Mouse (Mus musculus): ENCODE measurements around the gene Gse1.
A peak's percentile ranks its signal among the peaks of the same experiment; 100 is the strongest.

Gene Gse1

GRCm38 (mm10) chr8:120493508-120494464, 265.5 kb downstream of the Gse1 start:
- no peak for DNase-seq (ENCODE audit: low read depth, low spot score)

- no peak for DNase-seq (ENCODE audit: low read depth, low spot score)
Observed at GRCm38 (mm10) chr8:120494903-120495302, 266.6 kb downstream of the Gse1 start.

DNA sequence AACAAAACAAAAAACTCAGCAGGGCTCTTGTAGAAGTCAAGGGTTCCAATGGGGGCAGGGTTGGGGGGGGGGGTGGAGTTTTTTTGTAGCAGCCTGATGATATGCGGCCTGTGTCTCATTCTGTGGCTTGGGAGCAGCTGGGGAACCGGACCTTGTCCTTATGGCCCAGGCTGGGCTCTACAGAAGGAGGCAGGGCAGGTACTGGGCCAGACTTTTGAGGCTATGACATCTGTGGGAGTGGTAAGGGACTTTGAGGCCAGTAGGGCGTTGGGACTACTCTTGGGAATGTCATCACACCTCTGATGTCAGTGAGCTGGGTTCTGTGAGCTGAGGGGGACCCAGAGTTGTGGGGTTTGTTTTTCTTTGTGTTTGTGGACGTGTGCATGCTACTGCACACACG, 267.2 kb downstream of the Gse1 start:
- no peak for DNase-seq (ENCODE audit: low read depth, low spot score)

GRCm38 (mm10) chr8:120496478-120496877, 268.2 kb downstream of the Gse1 start:
- DNase-seq (ENCODE audit: low read depth, low spot score): no peak

GRCm38 (mm10) chr8:120497503-120497946, 269.3 kb downstream of the Gse1 start:
- DNase-seq (ENCODE audit: low read depth, low spot score): no peak

DNA sequence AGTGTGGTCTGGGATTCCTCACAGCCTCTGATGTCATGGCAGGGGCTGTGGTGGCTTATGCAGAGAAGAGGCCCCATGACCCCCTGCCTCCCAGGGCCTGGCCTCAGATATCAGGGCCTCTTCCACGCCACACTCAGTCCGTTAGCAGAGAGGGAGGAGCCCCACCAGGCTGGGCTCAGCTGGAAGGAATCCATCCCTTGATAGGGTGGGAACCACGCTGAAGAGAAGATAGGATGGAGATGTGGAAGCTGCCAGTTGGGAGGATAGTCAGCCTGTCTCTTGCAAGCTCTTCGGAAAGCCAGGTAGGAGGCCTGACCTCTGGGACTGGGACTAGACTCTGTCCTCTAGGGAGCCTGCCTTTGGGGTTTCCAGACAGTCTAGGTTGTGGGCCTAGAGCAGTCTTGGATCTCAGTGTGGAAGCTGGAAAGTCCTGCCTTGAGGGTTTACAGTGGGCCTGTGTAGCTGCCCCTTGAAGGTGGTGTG, 270.1 kb downstream of the Gse1 start:
- no peak for DNase-seq (ENCODE audit: low read depth, low spot score)

DNA sequence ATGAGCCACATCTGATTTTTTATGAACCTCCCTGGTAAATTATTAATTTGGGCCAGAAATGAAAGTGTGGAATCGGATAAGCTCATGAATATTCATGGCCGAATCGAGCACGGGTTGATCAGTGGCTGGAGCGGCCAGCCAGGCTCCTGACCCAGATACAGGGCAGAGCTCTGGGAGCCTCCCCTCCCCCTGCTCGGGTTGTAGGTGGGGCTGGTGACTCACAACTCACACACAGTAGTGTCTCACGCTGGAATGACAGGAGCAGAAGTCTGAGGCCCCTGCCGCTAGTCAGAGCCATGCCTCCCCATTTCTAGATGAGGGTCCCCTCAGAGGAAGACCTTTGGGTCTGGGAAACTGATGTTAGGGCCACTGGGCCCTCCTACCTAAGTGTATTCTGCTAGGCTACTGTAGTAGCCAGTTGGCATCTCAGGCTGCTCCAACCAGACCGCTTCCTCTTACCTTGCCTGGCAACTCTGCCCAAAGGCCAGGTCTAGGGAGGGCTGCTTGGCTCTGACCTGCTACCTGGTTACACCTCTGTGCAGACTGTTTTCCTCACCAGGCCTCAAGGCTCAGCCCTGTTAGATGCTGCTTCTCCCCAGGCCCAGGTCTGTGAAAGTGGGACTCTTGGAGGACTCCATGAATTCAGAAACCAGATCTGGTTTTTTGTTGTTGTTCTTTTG, 270.8 kb downstream of the Gse1 start:
- DNase-seq (ENCODE audit: low read depth, low spot score): no peak

DNA sequence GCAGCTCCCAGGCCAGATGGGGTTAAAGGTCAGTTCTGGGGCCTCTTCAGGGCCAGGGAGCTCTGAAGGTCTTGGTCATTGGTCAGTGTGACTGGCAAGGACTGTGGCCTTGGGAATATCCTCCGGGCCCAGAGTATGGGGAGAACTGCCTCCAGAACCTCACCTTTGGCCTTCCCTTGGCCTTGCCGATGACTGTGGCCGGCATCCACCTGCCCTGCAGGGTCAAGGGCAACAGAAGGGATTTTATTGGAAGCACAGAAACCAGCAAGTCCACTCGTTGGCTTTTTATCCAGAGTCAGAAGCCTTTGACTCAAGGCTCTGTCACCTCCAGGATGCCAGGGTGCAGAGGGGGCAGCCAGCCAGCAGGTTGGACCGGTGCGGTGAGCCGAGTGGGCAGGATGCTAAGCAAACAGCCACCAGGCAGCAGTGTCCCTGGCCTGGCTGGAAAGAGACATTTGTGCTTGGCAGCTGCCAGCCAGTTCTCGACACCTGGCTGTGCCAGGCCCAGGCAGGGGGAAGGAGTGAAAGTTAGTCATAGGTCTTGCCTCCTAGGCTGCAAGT, 272.5 kb downstream of the Gse1 start:
- DNase-seq (ENCODE audit: low read depth, low spot score): no peak

DNA sequence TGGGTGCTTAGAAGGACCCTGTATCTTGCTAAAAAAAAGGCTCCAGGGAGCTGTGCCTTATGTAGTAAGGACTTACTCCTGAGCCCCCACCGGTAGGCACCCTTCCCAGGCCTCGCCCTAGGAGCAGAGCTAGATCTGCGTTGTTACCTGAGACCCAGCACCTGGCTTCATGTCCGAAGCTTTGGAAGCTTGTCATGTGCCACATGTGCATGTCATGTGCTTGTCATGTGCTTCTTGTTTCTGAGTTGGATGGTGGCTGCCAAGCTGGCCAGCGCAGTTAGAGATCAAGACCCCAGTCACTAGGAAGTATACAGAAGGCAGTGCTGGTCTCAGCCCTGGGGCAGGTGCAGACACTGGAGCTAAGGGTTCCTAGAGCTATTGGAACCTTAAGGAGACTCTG, 273.2 kb downstream of the Gse1 start:
- no peak for DNase-seq (ENCODE audit: low read depth, low spot score)

DNA sequence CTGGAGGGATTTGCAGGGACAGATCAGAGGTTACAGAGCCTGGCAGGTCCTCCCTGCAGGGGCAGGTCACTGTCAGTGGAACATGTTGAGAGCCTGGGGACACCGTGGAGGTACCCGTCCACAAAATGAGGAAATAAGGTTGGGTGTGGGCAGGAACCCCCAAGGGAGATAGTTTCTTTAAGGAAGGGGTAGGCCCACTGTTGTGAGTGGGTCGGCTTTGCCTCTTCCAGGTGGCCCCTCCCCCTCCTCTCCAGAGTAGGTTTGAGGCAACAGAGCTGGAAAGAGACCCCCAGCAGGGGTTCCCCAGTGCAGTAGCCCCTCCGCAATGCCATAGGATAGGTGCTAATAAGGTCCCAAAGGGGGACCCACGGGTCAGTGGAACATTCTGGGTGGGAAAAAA, 274.2 kb downstream of the Gse1 start:
- DNase-seq (ENCODE audit: low read depth, low spot score): no peak

DNA sequence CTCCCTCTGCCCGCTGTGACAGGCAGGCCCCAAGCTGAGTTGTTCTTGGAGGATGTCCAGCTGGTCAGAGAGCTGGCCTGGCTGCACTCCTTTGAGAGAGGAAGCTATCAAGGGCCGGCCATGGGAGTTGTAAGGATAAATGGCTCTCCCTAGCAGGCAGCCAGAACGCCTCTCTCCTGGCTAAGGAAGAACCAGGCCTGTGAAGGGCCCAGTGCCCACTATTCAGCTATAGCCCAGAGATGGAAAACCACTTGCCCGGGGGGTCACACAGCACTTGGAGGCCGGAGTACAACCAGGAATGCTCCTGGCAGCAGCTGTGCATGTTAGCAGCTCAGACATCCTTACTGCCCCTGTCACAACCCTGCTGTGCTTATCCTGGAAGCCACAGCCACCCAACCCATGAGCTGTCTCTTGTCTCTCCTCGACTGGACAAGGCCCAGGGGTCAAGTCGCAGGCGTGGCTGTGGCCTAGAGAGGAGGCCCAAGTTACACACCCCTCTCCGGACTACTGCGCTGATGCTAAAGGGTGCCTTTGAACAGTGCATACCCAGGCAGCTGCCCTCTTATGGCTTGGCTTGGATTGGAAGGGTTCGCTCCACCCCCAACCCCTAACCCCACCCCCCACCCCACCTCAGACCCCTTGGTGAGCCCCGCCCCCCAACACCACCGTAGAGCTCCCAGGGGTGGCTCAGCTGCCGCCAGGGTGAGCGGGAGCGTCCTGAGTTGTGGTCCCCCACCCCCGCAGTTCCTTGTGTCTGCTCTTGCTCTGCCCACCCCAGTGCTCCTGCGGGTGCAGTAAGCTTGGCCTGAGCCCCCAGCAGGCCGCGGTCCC, 276.2 kb downstream of the Gse1 start:
- no peak for DNase-seq (ENCODE audit: low read depth, low spot score)

GRCm38 (mm10) chr8:120505082-120505511, 276.8 kb downstream of the Gse1 start:
- DNase-seq (ENCODE audit: low read depth, low spot score): no peak

DNA sequence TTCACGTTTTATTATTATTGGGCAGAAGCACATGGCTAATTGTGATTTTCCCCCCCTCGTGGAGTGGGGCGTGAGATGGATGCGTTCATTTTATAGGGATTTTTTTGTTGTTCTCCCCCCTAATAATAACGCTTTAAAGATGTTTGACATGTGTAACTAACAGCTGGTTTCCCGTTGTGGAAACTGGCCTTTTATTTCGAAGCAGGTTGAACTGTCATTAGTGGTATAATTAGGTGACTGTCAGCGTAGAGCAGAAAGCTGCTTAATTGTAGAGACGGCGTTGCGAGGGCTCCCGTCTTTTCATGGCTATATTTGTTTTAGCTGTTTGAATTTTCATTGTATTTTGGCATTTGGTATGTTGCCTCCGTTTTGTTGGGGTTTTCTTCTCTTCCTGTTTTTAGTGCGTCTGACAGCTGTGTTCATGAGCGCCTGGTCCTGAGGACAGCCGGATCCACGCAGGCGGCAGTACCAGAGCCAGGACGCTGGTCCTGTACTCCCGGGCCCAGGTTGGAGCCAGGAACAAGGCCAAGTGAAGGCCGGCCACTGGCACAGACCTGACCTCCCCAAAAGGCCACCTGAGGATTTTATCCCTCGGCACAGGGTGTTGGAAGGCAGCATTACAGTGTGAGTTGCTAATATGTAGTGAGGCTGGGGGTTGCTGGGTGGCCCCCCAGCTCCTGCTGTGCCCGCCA, 277.5 kb downstream of the Gse1 start:
- no peak for DNase-seq (ENCODE audit: low read depth, low spot score)

DNA sequence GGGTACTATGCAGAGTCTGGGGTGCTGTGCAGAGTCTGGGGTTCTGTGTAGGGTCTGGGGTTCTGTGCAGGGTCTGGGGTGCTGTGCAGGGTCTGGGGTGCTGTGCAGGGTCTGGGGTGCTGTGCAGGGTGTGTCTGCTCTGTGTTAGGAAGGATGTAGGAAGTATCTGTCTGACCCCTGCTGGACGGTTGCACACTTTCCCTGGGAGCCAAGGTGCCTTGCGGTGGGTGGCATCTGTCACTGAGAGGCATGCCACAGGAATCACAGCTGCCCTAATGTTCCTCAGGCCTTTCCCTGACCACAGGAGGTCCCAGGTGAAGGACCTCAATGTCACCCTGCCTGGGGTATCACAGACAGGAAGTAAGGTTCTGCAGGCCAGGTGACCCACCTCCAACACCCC, 278.3 kb downstream of the Gse1 start:
- DNase-seq (ENCODE audit: low read depth, low spot score): no peak

DNA sequence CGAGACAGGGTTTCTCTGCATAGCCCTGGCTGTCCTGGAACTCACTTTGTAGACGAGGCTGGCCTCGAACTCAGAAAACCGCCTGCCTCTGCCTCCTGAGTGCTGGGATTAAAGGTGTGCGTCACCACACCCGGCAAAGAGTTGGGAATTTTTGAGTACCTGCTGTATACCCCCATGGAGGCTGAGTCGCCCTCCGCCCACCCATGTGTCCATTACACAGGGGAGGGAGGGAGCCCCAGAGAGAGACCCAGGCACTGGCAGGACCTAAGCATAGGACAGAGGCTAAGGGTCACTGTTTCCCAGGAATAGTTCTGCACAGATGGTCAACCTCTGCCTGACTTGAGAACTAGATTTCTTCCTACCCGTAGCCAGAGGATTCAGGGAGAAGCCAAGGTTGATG, 279.0 kb downstream of the Gse1 start:
- DNase-seq (ENCODE audit: low read depth, low spot score): no peak

DNA sequence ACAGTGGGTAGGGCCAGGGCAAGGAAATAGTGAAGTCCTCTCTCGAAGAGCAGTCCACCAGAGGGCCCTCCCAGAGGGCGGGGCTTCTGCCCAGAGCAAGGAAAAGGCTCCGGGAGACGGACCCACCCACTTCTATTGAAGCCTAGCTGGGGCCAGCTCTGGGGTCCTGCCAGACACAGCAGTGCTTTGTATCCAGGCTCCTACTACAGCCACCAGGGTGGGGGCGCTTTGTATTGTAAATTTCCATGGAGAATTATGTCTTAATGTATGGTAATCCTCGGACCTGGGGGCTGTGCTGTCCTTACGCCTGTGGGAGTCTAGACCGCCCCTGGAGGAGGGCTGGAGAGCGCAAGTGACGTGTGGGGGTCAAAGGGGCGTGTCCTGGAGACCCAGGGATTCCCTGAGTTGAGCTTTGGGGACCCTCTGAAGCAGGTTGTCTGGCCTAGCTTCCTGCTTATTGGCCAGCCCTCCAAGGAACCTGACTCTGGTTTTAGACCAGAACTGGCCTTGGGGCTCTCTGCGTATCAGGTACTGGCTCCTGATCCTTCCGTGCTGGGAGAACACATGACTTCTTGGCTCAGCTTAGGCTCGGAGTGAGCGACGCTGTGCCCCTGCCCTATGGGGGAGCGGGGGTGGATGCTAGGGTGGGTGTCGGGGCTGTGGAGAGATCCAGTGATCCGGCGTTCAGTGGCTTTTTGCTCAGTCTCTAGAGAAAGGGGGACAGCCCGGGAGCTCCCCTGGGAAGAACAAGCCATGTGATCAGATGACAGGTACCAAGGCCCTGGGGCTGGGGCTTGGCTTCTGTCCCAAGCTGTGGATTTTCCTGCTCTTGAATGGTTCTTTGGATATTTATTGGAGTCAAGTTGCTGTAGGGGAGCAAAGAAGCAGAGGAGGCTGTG, 281.1 kb downstream of the Gse1 start:
- DNase-seq (ENCODE audit: low read depth, low spot score): peak; percentile 94

DNA sequence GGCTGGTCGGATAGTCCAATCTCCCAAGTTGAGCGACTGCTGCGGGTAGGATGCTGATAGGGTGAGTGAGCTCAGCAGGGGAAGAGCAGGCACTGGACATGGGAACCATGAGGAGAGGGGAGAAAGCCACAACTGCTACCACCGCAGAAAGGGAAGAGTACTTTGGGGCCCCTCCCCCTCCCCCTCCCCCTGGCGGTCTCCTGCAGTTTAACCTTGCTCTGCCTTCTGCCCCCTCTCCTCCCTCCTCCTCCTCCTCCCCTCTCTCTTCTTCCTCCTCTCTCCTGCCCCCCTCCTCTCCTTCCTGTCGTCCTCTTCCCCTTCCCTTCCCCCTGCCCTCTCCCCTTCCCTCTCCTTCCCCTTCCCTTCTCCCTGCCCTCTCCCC, 281.8 kb downstream of the Gse1 start:
- DNase-seq (ENCODE audit: low read depth, low spot score): peak; percentile 71

DNA sequence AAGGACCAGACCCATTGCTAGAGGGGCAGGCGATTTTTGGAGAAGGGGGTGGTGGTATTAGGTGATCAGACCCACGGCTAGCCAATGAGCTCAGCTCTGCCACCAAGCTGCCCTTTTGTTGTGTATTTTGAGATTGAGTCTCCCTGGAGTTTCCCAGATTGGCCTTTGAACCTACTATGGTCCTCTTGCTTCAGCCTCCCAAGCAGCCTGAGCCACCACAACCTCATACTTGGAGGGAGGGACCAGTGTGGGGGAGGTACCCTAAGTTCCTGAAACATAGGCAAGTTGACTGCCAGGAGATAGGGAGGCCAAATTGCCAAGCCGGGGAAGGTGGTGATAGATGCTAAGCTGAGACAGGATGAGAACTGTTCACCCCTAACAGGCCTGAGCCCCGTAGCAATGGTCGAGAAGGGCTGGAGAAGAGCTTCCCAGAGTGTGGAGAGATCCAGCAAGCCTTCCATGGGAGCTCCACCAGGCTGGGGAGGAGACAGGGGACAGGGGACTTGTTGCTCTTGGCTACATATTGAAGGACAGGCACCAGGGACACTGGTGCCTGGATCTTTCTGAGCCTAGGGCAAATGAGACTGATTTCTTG, 282.7 kb downstream of the Gse1 start:
- DNase-seq (ENCODE audit: low read depth, low spot score): no peak

GRCm38 (mm10) chr8:120511737-120512136, 283.5 kb downstream of the Gse1 start:
- DNase-seq (ENCODE audit: low read depth, low spot score): no peak
